Mouse (Mus musculus) cerebellum, adult 2 months (tissue): ENCODE measurements around the gene Elk3. TPM values are rescaled to one million over a fixed set of nuclear protein-coding genes. Genes with fewer than 3 reads are reported as not detected.
A peak's percentile ranks its signal among the peaks of the same experiment; 100 is the strongest.
"Not testable (repeated sequence)": the region's sequence is repeated elsewhere in the genome, so short reads cannot be mapped to it uniquely, and the experiment has no call there.

Experiments
- DNase-seq, 2 experiments: peaks; one replicate each; pipeline ENCODE4 v3.0.0; 2021
- H3K27ac ChIP-seq: fragments of 200-500 bp; 2 replicates; pipeline ENCODE4 v1.5.1; 2012; ENCODE audit warnings: low read length, control low read depth, inconsistent platforms; ENCODE audit not compliant: insufficient read depth
- H3K27me3 ChIP-seq: fragments of 200-500 bp; 2 replicates; pipeline ENCODE4 v1.6.1; 2012; ENCODE audit warnings: inconsistent platforms, mild to moderate bottlenecking, low read length, moderate library complexity; ENCODE audit not compliant: control insufficient read depth, insufficient read depth
- H3K4me1 ChIP-seq: fragments of 200-500 bp; 2 replicates; pipeline ENCODE4 v1.6.1; 2011; ENCODE audit warnings: low read length; ENCODE audit not compliant: control insufficient read depth, insufficient read depth
- H3K4me3 ChIP-seq: fragments of 200-500 bp; replicated peaks from 2 replicates; pipeline ENCODE3; 2011; ENCODE audit warnings: mild to moderate bottlenecking, low read depth, low read length, control low read depth; ENCODE audit not compliant: insufficient read depth
- CTCF ChIP-seq: fragments of 200-500 bp; IDR thresholded peaks from 2 replicates; pipeline ENCODE4 v1.5.1; 2011; ENCODE audit warnings: low read depth, mild to moderate bottlenecking, control low read depth, low read length, moderate library complexity, borderline replicate concordance; ENCODE audit not compliant: insufficient read depth
- POLR2A ChIP-seq: fragments of 200-500 bp; IDR thresholded peaks from 2 replicates; pipeline ENCODE4 v1.6.1; 2011; ENCODE audit warnings: low read length, control low read depth, borderline replicate concordance; ENCODE audit not compliant: insufficient read depth
- WGBS: fragments of 180-500 bp; shearing (Covaris S2); methylation state at CpG from one replicate; pipeline ENCODE4 v1.1.7; 2018; 5-methylcytosine and 5-hydroxymethylcytosine counted together
- polyA plus RNA-seq: library from polyadenylated mRNA; depleted of rRNA; stranded (reverse); fragments of >200 nt; gene quantifications from 2 replicates; pipeline ENCODE4 v1.2.3, GENCODE M21; 2012; rRNA removed

The Elk3 gene
- polyA plus RNA-seq: 5.7 and 5.9 TPM in 2 replicates

- no peak for TF ChIP-seq POLR2A
- TF ChIP-seq CTCF: no peak
- peak in 1 of 2 experiments; percentile 15 for DNase-seq
- Histone ChIP-seq H3K4me3 (peak within 1 kb of the TSS; percentile 73), H3K27ac (no peak within 1 kb of the TSS), H3K4me1 (no peaks in the 10 kb centered on the region), H3K27me3 (peaks cover 4% of the 10 kb centered on the region; the same call in 1 of the 2 replicates)
- 2% methylated on average over 52 of the region's 53 CpGs for WGBS
Measured at GRCm38 (mm10) chr10:93310721-93311411, at the start of gene Elk3. Elk3 (minus strand) TSS chr10:93311135.

GRCm38 (mm10) chr10:93360623-93361022, 49.7 kb upstream of the Elk3 start:
- DNase-seq: no peak
- 72% methylated on average over 3 of the region's 3 CpGs for WGBS
- Histone ChIP-seq H3K27ac (no peak overlapping the region), H3K4me1 (peaks cover 4% of the 10 kb centered on the region), H3K27me3 (no peaks in the 10 kb centered on the region), H3K4me3 (no peak overlapping the region)
- TF ChIP-seq CTCF (no peak), POLR2A (no peak)

- not testable (repeated sequence) for H3K27me3 ChIP-seq, H3K27ac ChIP-seq, DNase-seq, H3K4me1 ChIP-seq, H3K4me3 ChIP-seq
- 95% methylated on average over 4 of the region's 4 CpGs for WGBS
Measured at GRCm38 (mm10) chr10:93360190-93360589, 49.3 kb upstream of the Elk3 start.

- no peak for DNase-seq
- no peak overlapping the region for H3K27ac ChIP-seq
- H3K4me3 ChIP-seq: no peak overlapping the region
- TF ChIP-seq POLR2A (no peak), CTCF (no peak)
- H3K4me1 ChIP-seq: peaks cover 4% of the 10 kb centered on the region
- 86% methylated on average over 7 of the region's 7 CpGs for WGBS
- H3K27me3 ChIP-seq: no peaks in the 10 kb centered on the region
Measured at GRCm38 (mm10) chr10:93359339-93359863, 48.5 kb upstream of the Elk3 start.

GRCm38 (mm10) chr10:93358878-93359277, 47.9 kb upstream of the Elk3 start:
- H3K4me3 ChIP-seq: no peak overlapping the region
- TF ChIP-seq CTCF (no peak), POLR2A (no peak)
- no peak for DNase-seq
- WGBS: 89% methylated on average over 4 of the region's 4 CpGs
- peaks cover 4% of the 10 kb centered on the region for H3K4me1 ChIP-seq
- H3K27ac ChIP-seq: no peak overlapping the region
- H3K27me3 ChIP-seq: no peaks in the 10 kb centered on the region

GRCm38 (mm10) chr10:93357162-93357561, 46.2 kb upstream of the Elk3 start:
- WGBS: 95% methylated on average over 5 of the region's 5 CpGs
- no peak overlapping the region for H3K27ac ChIP-seq
- TF ChIP-seq CTCF (no peak), POLR2A (no peak)
- H3K4me1 ChIP-seq: peaks cover 4% of the 10 kb centered on the region
- H3K27me3 ChIP-seq: no peaks in the 10 kb centered on the region
- no peak overlapping the region for H3K4me3 ChIP-seq
- no peak for DNase-seq

GRCm38 (mm10) chr10:93356122-93356521, 45.2 kb upstream of the Elk3 start:
- no peak for TF ChIP-seq CTCF
- no peak for TF ChIP-seq POLR2A
- 93% methylated on average over 9 of the region's 9 CpGs for WGBS

GRCm38 (mm10) chr10:93355276-93355927, 44.5 kb upstream of the Elk3 start:
- Histone ChIP-seq H3K4me1 (no peaks in the 10 kb centered on the region), H3K27me3 (no peaks in the 10 kb centered on the region), H3K4me3 (no peak overlapping the region), H3K27ac (no peak overlapping the region)
- no peak for DNase-seq
- TF ChIP-seq CTCF: no peak
- TF ChIP-seq POLR2A: no peak
- 39% methylated on average over 8 of the region's 8 CpGs for WGBS

More at GRCm38 (mm10) chr10:93356122-93356521, 45.2 kb upstream of the Elk3 start:
- no peak overlapping the region for H3K4me3 ChIP-seq
- DNase-seq: no peak
- H3K27me3 ChIP-seq: no peaks in the 10 kb centered on the region
- no peak overlapping the region for H3K27ac ChIP-seq
- H3K4me1 ChIP-seq: no peaks in the 10 kb centered on the region
